Mouse (Mus musculus) B cell, adult 2 months (primary cell): ENCODE measurements around the gene Aldh1l1.

ENCODE experiments used
- DNase-seq, 2 experiments: peaks; one replicate each; pipeline ENCODE4 v3.0.0; 2022

The Aldh1l1 gene

DNA sequence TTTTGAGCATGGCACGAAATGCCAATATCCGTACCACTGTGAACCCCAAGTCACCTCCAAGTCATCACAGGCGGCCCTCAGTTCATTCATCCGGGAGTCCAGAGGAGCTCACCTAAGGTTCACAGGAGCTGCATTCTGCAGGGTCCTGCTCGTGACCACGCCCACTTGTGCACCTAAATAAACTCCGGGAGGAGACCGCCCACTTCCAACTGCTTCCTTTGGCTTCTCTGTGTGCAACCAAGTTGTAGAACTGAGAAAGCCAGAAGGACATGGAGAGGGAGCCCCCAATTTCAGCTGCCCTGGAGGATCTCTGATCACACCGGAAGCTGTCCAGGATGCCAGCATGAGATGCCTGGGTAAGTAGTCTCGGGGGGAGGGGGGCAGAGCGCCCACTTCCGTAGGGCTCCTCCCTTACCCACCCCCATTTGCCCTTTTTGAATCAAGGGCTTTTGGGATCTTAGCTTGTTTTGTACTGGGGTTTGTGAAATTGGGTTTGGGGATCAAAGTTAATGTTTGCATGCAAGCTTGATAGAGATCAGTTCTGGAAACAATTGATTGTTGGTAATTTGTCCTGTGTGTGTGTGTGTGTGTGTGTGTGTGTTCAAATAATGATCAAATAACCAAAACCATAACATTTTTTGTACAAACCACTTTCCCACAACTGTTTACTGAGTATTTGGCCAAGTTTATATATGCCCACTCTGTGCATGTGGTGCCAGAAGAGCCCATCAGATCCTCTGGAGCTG, at the start of gene Aldh1l1:
Gene Aldh1l1, plus strand, starts transcription at position 252 of the 746 bp plus-strand sequence.
- DNase-seq = no peak

DNA sequence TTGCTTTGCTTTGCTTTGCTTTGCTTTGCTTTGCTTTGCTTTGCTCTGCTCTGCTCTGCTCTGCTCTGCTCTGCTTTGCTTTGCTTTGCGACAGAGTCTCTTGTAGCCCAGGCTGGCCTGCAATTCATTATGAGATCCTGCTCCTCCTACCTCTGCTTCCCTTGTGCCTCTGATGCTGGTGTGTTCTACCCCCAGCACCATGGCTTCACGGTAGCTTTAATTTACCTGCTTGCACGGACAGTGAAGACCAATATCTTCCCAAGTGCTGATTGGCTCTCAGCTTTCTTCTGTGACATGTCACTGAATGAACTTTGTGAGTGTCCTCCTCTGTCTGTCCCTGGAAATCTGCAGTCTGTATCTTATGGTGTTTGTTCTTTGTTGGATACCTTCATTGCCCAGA, 49.2 kb upstream of the Aldh1l1 start:
- no peak for DNase-seq

- no peak for DNase-seq
Observed at GRCm38 (mm10) chr6:90446883-90447282, 39.3 kb upstream of the Aldh1l1 start.

DNA sequence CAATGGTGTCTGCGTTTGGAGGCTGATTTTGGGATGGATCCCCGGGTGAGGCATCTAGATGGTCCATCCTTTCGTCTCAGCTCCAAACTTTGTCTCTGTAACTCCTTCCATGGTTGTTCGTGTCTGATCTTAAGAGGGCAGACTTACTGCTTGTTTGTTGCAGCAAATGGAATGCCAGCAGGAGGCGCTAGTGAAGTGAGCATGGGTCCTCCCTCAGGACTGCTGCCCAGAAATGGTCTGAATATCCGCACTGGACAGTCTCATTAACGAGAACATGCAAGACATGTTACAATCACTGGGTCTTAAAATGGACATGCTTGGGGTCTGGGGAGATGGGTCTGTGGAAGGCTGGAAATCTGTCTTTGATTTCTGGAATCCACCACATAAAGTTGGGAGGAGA, 36.0 kb upstream of the Aldh1l1 start:
- DNase-seq = peak; percentile 5 to 6

DNA sequence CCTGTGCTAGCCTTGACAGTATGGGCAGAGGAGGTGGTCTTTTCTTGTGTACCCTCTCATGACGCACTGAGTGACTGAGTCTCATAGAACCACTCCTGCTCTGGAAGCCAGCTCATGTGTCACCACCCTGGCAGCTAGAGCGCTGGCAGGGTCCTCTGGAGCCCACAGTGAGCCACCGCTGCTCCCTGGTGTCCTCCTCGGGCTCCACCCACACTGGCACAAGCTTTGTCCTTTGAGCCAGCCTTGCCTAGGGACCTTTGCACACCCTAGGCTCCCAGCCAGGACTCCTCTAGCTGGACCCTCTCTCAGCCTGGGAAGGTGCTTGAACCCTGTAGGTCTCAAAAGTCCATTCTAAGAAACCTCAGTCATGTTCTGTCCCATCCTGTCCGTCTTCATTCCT, 35.5 kb upstream of the Aldh1l1 start:
- DNase-seq = no peak

GRCm38 (mm10) chr6:90451512-90451911, 34.7 kb upstream of the Aldh1l1 start:
- no peak for DNase-seq

DNA sequence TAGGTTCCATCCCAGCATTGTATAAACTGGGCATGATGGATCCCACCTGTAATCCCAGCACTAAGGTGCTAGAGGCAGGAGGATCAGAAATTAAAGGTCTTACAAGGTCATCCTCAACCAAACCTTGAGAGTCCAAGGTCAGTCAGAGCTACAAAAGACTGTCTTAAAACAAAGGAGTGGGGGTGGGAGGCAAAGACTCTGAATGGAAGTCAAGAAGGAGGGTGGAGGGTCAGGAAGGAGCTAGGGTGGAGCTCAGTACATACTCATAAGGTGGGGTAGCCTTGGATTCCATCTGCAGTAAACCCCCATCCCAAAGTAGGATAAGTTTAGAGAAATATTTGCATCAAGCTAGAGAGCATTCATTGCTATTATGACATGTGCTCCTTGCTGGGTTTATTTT, 33.6 kb upstream of the Aldh1l1 start:
- DNase-seq = no peak

DNA sequence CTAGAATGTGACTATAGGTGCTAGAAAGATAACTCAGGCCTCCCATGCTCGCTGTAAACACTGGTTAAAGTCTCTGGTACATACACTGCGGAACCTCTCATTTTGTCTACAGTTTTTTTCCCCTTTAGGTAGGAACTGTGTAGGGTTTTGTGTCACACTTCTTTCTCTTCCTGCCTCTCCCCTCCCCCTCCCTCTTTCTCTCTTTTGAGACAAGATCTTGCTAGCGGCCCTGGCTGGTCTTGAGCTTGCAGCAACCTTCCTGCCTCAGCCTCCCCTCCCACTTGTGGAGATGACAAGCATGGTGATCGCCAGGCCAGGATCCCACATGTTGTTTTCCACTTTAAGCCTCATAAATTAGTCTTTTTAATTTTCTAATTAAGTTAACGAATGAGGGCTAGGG, 32.5 kb upstream of the Aldh1l1 start:
- no peak for DNase-seq

DNA sequence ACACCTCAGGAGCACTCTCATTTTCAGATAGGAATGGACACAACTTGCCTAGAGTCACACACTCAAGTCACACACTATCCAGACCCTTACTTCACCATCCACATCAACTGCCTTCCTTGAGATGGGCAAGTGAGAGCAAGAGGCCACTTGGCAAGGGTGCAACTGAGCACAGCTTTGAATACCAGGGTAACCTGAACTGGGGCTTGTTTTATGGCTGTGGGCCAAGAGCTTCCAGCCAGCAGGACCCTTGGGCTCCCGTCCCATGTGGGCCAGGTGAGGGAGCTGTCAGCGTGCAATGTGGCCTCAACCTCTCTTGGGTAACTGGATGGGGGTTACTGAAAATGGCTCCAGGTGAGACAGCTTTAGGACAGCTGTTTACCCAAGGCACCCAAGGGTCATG, 28.8 kb upstream of the Aldh1l1 start:
- no peak for DNase-seq

DNA sequence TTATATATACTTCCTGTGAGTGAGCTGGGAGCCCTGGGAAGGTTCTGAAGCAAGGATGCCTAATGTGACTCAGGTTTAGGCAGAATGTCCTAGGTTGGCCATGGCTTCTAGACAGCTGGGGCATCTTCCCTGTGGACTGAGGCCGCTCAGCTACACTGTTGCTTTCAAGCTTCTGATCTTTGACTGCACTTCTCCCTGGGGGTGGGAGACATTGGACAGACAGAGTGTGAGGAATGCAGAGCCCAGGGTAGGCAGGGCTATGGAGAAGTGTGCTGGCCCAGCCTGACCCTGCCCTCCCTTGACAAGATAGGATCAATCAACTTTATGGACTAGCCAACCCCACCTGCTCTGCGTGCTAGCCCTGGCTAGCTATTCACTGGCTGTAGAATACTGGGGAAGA, 25.0 kb upstream of the Aldh1l1 start:
- DNase-seq = no peak

DNA sequence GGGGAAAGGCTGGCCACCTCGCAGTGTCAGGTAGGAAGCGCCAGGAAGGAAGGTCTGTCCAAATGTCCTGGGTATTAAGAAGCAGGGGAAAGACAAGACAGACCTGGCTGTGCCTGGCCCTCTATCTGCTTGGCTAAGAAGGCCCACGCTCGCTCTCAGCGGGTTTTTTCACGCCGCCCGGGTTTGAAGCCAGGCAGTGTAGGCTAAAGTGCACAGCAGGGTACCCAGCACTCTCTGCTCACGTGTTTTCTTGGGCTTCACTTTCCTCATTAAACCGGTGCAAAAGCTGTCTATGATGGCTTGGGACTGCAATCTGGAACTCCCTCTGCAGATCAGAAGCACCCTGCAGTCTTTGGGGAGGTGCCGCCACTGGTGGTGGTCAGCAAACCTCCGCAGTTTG, 24.5 kb upstream of the Aldh1l1 start:
- no peak for DNase-seq

DNA sequence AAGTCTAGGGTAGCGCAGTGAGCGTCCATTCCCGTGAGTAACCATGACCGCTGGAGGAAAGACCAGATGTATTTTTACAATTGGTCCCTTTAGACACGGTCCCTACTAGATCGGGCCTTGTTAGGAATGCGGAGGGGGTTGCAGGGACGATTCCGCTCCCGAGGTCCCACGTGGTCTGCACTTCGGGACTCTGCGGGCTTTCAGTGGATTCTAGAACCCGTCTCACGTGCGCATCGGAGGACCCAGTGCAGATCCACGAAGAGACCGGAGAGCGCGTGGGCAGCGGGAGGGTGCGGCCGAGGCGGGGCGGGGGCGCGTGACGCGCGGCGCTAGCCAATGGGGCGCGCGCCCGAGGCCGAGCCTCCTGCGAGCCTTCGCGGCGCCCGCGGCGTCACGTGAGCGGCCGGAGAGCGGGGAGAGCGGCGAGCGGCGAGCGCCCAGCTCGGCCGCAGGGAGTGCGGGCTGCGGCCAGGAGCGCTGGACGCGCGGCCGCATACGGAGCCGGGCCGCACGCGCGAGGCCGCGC, 24.0 kb upstream of the Aldh1l1 start, which contains the start of gene Klf15:
Gene Klf15, plus strand, starts transcription at position 396 of the 526 bp plus-strand sequence.
- DNase-seq = no peak

DNA sequence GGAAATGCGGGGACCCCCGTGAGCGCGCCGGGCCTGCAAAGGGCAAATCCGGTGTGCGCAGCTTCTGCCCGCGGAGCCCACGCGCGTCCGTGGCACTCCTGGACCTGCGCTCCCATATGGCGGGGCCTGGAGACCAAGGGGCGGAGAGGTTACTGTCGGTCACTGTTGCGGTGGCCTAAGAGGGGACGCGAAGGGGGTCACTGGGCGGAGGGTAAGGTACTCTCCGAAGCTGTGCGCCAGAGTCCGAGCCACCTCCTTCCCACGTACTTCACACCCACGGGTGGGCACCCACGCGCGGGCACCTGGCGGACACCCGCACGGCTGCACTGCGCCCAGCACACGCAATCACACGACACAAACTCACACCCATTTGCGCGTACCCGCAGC, 23.4 kb upstream of the Aldh1l1 start:
- no peak for DNase-seq

DNA sequence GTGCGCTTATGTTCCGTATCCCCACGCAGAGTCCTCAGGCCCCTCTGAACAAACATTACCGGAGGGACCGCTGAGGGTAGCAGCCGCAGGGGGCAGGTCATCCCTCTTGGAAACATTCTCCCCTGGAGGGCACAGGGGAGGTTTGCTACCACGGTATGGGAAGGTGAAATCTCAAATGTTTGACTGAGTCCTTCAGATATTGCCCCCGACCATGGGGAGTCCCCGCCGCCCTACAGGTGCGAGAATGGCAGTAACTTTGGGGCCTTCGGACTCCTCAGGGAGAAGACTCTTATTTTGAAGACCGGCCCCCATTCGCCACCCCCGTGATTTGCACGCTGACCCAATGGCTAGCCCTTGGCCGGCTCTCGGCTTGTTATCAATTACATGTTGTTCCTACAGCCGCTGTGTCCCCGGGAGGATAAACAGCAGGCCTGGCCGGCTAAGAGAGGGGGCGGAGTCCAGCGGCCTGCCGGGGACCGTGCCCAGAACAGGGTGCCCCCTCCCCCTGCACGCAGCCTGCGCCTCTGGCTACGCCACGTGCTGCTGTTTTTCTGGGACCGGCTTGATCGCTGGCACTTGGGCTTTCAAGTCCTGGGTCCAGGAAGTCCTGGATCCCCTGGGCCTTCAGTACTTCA, 22.9 kb upstream of the Aldh1l1 start:
- no peak for DNase-seq

DNA sequence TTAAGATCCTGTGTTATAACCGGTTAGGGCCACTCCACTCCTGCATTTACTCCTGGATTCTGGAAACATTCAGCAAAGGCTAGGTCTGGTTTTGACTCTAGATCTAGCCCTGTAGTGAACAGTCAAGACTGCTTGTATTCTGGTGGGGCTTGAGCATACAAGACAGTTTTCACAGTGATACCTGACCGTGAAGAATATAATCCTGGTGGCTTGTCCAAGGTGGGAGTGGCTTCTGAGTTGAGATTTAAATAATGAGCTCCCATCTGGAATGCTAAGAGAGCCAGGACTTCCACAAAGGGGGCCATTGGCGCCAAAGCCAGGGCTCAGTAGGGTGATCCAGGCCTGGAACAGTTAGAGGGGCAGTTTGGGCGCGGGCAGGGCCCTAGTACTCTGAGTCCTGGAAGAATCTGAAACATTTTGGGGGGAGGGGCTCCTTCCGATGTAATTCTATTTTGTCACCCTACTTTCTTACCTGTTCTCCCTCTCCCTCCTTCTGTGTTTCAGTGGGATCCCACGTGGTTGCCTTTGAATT, 22.3 kb upstream of the Aldh1l1 start:
- no peak for DNase-seq

GRCm38 (mm10) chr6:90465028-90465640, 21.1 kb upstream of the Aldh1l1 start:
- no peak for DNase-seq

DNA sequence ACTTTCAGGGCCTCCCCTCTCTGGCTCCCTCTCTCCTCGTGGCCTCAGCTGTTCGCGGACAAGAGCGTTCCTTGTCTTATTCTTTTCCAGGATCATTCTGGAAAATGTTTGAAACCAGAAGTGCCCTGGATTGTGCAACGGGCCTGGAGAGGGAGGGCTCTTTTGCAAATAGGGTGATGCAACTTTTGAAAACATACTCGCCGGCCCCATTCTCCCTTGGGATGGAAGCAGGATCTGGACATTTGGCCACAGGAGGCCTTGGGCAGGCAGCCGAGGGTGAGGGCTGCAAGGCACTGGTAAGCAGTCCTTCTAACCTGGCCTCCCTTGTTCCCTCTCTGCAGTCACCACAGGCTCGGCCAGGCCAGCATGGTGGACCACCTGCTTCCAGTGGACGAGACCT, 20.1 kb upstream of the Aldh1l1 start:
- DNase-seq = no peak

DNA sequence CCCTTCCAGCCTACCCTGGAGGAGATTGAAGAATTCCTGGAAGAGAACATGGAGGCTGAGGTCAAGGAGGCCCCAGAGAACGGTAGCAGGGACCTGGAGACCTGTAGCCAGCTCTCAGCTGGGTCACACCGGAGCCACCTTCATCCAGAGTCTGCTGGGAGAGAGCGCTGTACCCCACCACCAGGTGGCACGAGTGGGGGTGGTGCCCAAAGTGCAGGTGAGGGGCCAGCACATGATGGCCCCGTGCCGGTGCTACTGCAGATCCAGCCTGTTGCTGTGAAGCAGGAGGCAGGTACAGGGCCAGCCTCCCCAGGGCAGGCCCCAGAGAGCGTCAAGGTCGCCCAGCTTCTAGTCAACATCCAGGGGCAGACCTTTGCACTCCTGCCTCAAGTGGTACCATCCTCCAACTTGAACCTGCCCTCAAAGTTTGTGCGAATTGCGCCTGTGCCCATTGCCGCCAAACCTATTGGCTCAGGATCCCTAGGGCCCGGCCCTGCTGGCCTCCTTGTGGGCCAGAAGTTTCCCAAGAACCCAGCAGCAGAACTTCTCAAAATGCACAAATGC, 19.3 kb upstream of the Aldh1l1 start:
- DNase-seq = no peak

DNA sequence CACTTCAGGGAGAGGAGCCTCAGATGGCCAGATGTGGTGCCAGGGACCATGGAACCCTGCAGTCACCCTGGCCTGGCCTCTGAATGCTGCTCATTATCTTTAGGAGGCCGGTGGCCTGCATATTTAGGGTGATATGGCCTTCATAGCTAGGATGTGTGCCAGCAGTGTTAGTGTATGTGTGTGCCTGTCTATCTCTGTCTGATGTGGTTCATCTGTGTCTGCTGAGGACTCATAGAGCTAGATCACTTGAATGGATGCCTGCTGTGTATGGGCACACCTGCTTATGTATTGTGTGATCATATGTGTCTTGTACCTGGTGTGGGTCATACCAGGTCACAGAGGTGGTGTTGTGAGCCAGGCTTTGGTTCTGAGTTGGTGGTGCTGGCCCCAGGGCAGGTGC, 18.0 kb upstream of the Aldh1l1 start:
- no peak for DNase-seq

GRCm38 (mm10) chr6:90469041-90469440, 17.2 kb upstream of the Aldh1l1 start:
- DNase-seq = no peak

- DNase-seq = no peak
Observed at GRCm38 (mm10) chr6:90470255-90470654, 16.0 kb upstream of the Aldh1l1 start.

DNA sequence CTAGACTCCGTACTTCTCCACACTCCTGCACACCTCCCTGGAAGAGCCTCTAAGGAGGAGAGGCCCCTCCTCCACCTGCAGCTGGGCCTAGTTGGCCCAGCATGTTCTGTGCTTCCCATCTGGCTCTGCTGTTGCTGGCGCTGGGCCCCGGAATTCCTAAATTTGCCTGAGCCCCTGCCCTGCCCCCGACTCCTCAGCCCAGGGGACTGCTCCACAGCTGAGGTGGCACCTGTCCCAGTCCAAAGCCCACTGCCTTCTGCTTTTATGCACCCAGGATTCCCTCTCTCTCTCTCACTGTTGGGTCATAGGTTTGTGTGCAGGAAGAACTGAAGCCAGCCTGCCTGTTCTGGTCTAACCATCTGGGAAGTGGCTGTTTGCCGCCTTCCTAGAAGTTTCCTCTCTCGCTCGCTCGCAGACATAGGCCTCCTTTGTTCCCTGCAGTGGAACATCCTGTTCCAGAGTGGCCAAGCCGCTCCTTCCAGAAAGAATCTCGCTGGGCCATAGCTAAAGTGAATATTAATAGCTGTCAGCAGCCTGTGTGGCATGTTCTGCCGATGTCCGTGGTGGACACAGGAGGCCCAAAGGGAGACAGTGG, 15.2 kb upstream of the Aldh1l1 start:
- DNase-seq = no peak

DNA sequence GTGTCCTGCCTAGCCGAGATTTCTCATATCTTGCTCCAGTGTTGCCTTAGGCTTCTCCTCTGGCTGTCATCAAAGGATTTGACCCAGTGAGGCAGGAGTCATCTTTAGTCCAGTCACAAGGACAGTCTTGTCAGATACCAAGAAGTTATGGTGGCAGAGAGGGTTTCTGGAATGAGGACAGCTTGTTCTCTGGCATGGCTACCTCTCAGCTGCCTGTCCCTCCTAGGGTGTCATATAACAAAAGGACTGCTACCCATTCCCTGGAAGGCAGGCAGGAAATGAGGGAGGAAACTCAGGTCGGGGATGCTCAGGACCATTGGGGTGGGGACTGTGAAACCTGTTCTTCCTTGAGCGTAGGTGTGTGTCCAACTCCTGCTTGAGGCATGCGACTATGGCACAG, 14.1 kb upstream of the Aldh1l1 start:
- no peak for DNase-seq
